Mouse (Mus musculus): ENCODE results near the gene Cadm4. TPM values are rescaled to one million over a fixed set of nuclear protein-coding genes. Genes with fewer than 3 reads are reported as not detected.
"Not testable (repeated sequence)": the region's sequence is repeated elsewhere in the genome, so short reads cannot be mapped to it uniquely, and the experiment has no call there.

Cadm4 gene
- polyA plus RNA-seq, 1 experiment from 2014 or later, result 2.8 TPM

- Histone ChIP-seq H3K36me3 (no peaks in the 10 kb centered on the region), H3K27me3 (replicated peaks) (no peaks in the 10 kb centered on the region), H3K4me3 (replicated peaks) (peak within 1 kb of the TSS; percentile 80), H3K4me1 (replicated peaks) (peaks cover 17% of the 10 kb centered on the region), H3K9ac (peak within 1 kb of the TSS; percentile 99), H3K27ac (peak within 1 kb of the TSS; percentile 99), H3K4me2 (replicated peaks) (peak within 1 kb of the TSS; percentile 84), H3K9me3 (no peaks in the 10 kb centered on the region)
- peak; percentile 90 for ATAC-seq
- under 1% methylated on average over 84 of the region's 84 CpGs for WGBS
These were observed 25.3 kb downstream of the Cadm4 start, which contains the start of gene Zfp428 for GRCm38 (mm10) chr7:24506838-24507725. TSS of gene Zfp428 (plus strand) at chr7:24507006.

DNA sequence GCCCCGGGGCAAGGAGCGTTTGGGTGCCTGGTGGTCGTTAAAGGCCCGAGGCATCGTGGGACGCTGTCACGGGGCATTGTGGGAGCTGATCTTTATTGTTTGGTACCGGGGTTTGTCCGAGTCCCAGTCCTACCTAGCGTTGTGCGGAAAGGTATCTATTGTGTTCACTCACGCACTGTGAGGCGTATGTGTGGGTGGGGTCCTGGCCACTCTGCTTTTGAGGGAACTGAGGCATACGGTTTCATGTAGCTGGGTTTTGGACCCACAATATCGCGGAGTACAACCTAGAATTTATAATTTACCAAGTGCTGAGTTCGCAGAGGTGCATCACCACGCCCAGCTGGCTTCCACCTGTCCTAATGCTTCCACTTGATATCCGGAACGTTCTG is 25.9 kb downstream of the Cadm4 start:
- peak overlapping the region; percentile 80 for H3K4me3 ChIP-seq (replicated peaks)
- H3K4me1 ChIP-seq (replicated peaks), result peaks cover 17% of the 10 kb centered on the region
- peak; percentile 36 for ATAC-seq
- no peaks in the 10 kb centered on the region for H3K27me3 ChIP-seq (replicated peaks)
- H3K27ac ChIP-seq, result peak overlapping the region; percentile 99
- H3K9me3 ChIP-seq, result no peaks in the 10 kb centered on the region
- WGBS, result 1% methylated on average over 20 of the region's 20 CpGs
- peak overlapping the region; percentile 84 for H3K4me2 ChIP-seq (replicated peaks)
- peak overlapping the region; percentile 99 for H3K9ac ChIP-seq
- H3K36me3 ChIP-seq, result no peaks in the 10 kb centered on the region

- 84% methylated on average over 7 of the region's 7 CpGs for WGBS
- H3K4me2 ChIP-seq (replicated peaks), result no peak within 1 kb of the TSS
- no peaks in the 10 kb centered on the region for H3K9me3 ChIP-seq
- H3K27me3 ChIP-seq (replicated peaks), result no peaks in the 10 kb centered on the region
- no peak for ATAC-seq
- no peak within 1 kb of the TSS for H3K27ac ChIP-seq
- H3K4me3 ChIP-seq (replicated peaks), result no peak within 1 kb of the TSS
- peaks cover 10% of the 10 kb centered on the region; the same call in 1 of the 2 replicates for H3K4me1 ChIP-seq (replicated peaks)
- H3K36me3 ChIP-seq, result no peaks in the 10 kb centered on the region; the same call in 1 of the 2 replicates
- no peak within 1 kb of the TSS for H3K9ac ChIP-seq
These were observed 30.5 kb downstream of the Cadm4 start, which contains the start of gene AC161166.1 for GRCm38 (mm10) chr7:24512355-24512754. TSS of gene AC161166.1 (minus strand) at chr7:24512455.

DNA sequence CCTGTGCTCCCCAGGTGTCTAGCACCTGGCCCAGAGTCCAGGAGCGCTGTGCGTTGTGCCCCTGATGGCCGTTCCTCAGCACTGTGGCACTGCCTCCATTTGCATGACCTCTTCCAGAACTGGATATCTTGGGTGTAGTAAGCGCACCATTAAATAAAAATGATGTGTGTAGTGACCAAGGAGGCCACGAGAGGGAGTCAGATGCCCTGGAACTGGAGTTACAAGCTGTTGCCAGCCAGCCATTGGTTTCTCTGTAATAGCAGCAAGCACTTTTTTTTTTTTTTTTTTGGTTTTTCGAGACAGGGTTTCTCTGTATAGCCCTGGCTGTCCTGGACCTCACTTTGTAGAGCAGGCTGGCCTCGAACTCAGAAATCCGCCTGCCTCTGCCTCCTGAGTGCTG is 34.5 kb downstream of the Cadm4 start:
- not testable (repeated sequence) for ATAC-seq
- WGBS, result 71% methylated on average over 8 of the region's 8 CpGs

DNA sequence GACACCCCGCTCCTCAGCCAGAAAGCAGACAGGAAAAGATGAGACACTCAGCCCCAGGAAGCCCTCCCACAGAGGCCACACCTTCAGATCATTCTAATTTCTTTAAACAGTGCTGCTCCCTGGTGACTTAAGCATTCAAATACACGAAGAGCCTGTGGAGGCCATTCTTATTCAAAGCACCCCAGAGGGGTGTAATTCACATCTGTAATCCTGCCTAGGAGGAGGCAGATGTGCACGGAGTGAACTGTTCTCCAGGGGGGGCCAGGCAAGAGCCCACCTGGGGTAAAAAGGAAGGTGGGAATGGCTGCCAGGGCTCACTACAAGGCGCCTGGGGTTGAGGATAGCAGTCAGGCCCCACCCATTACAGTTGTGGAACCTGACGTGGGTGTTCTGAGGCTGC is 35.3 kb downstream of the Cadm4 start:
- H3K27ac ChIP-seq, result no peak overlapping the region
- H3K36me3 ChIP-seq, result no peaks in the 10 kb centered on the region; the same call in 1 of the 2 replicates
- no peaks in the 10 kb centered on the region for H3K9me3 ChIP-seq
- H3K4me3 ChIP-seq (replicated peaks), result no peak overlapping the region
- H3K9ac ChIP-seq, result no peak overlapping the region
- no peaks in the 10 kb centered on the region for H3K4me1 ChIP-seq (replicated peaks)
- no peaks in the 10 kb centered on the region for H3K27me3 ChIP-seq (replicated peaks)
- H3K4me2 ChIP-seq (replicated peaks), result no peak overlapping the region
- WGBS, result 64% methylated on average over 5 of the region's 5 CpGs
- ATAC-seq, result no peak

More for the DNA sequence above, 34.5 kb downstream of the Cadm4 start:
- not testable (repeated sequence) for H3K27ac ChIP-seq; H3K9me3 ChIP-seq; H3K4me2 ChIP-seq (replicated peaks); H3K4me1 ChIP-seq (replicated peaks); H3K36me3 ChIP-seq; H3K4me3 ChIP-seq (replicated peaks); H3K9ac ChIP-seq; H3K27me3 ChIP-seq (replicated peaks)

- ATAC-seq, result no peak
- Histone ChIP-seq H3K4me2 (replicated peaks) (no peak overlapping the region), H3K27ac (no peak overlapping the region), H3K27me3 (replicated peaks) (no peaks in the 10 kb centered on the region), H3K9ac (no peak overlapping the region), H3K4me3 (replicated peaks) (no peak overlapping the region), H3K9me3 (no peaks in the 10 kb centered on the region), H3K36me3 (no peaks in the 10 kb centered on the region; the same call in 1 of the 2 replicates), H3K4me1 (replicated peaks) (no peaks in the 10 kb centered on the region)
- WGBS, result 67% methylated on average over 6 of the region's 6 CpGs
These were observed 35.8 kb downstream of the Cadm4 start for GRCm38 (mm10) chr7:24517654-24518053.

DNA sequence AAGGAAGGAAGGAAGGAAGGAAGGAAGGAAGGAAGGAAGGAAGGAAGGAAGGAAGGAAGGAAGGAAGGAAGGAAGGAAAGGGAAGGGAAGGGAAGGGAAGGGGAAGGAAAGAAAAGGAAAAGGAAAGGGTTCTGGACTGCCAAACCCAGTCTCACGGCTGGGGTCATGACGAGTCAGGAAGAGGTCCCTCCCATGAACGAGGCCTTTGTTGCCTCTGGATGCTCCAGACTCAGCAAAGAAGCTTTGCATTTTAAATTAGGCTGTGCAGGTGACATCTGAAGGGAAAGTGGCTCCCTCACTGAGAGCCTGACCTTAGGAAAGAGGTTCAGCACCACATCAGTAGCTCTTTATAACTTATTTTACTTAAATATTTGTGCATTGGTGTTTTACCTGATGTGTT is 37.3 kb downstream of the Cadm4 start:
- Histone ChIP-seq H3K9me3 (no peaks in the 10 kb centered on the region), H3K27me3 (replicated peaks) (no peaks in the 10 kb centered on the region), H3K4me3 (replicated peaks) (no peak overlapping the region), H3K36me3 (no peaks in the 10 kb centered on the region; the same call in 1 of the 2 replicates), H3K4me1 (replicated peaks) (no peaks in the 10 kb centered on the region), H3K27ac (no peak overlapping the region), H3K9ac (no peak overlapping the region), H3K4me2 (replicated peaks) (no peak overlapping the region)
- 50% methylated on average over 3 of the region's 3 CpGs for WGBS
- ATAC-seq, result no peak

DNA sequence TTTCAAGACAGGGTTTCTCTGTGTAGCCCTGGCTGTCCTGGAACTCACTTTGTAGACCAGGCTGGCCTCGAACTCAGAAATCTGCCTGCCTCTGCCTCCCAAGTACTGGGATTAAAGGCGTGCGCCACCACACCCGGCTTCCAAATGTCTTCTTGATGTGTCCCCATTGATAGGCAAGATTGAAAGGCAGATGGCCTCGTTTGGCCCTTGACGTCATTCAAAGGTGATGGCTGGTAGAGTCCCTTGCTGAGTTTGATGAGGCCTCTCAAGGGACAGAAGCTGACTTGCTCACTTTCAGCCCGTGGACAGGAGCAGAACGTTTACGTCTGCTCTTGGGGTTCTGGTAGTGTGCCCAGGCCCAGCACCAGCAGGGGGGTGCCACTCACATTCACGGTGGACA is 38.2 kb downstream of the Cadm4 start:
- not testable (repeated sequence) for H3K27me3 ChIP-seq (replicated peaks); H3K4me3 ChIP-seq (replicated peaks); H3K4me1 ChIP-seq (replicated peaks); ATAC-seq; H3K4me2 ChIP-seq (replicated peaks); H3K36me3 ChIP-seq; H3K9me3 ChIP-seq; H3K9ac ChIP-seq; H3K27ac ChIP-seq
- 84% methylated on average over 10 of the region's 10 CpGs for WGBS

GRCm38 (mm10) chr7:24522805-24523204 is 41.0 kb downstream of the Cadm4 start:
- no peak overlapping the region for H3K4me3 ChIP-seq (replicated peaks)
- no peak overlapping the region for H3K4me2 ChIP-seq (replicated peaks)
- H3K4me1 ChIP-seq (replicated peaks), result no peaks in the 10 kb centered on the region
- no peaks in the 10 kb centered on the region for H3K27me3 ChIP-seq (replicated peaks)
- H3K36me3 ChIP-seq, result no peaks in the 10 kb centered on the region
- no peak for ATAC-seq
- H3K27ac ChIP-seq, result no peak overlapping the region
- H3K9me3 ChIP-seq, result no peaks in the 10 kb centered on the region
- no peak overlapping the region for H3K9ac ChIP-seq
- WGBS, result 54% methylated on average over 5 of the region's 5 CpGs

DNA sequence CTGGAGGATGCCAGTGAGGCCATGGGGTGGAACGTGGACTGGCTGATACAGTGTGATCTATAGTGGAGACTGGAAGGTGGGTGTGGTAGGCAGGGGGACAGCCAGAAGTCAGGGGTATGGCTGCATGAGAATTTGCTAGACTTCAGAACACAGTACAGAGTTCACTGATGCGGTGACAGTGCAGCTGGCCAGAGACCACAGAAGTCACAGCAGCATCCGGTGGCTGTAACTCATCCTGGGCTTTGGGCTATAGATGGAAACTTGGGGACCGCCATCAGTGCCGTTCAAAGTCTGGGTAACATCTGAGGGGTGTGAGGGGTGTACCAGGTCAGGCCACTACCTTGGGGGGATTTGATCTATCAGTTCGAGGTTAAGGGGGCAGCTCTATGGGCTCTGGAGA is 41.9 kb downstream of the Cadm4 start:
- no peak for ATAC-seq
- Histone ChIP-seq H3K4me3 (replicated peaks) (no peak overlapping the region), H3K9ac (no peak overlapping the region), H3K36me3 (no peaks in the 10 kb centered on the region), H3K4me1 (replicated peaks) (no peaks in the 10 kb centered on the region), H3K9me3 (no peaks in the 10 kb centered on the region), H3K4me2 (replicated peaks) (no peak overlapping the region), H3K27ac (no peak overlapping the region), H3K27me3 (replicated peaks) (no peaks in the 10 kb centered on the region)
- 87% methylated on average over 6 of the region's 6 CpGs for WGBS

DNA sequence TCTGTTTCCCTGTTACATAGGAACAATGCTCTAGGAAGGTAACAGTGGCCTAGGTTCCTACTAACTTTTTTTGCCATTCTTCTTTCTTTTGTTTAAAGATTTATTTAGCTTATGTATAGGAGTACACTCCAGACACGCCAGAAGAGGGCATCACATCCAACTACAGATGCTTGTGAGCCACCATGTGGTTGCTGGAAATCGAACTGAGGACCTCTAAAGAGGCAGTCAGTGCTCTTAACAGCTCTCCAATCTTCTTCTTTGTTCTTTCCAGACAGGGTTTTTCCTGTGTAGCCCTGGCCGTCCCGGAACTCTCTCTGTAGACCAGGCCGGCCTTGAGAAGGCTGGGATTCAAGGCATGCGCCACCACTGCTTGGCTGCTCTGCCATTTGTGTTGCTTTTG is 43.2 kb downstream of the Cadm4 start:
- Histone ChIP-seq H3K4me2 (replicated peaks) (no peak overlapping the region), H3K4me3 (replicated peaks) (no peak overlapping the region), H3K9ac (no peak overlapping the region), H3K36me3 (no peaks in the 10 kb centered on the region), H3K4me1 (replicated peaks) (peaks cover 4% of the 10 kb centered on the region; the same call in 1 of the 2 replicates), H3K27ac (no peak overlapping the region), H3K9me3 (no peaks in the 10 kb centered on the region), H3K27me3 (replicated peaks) (no peaks in the 10 kb centered on the region)
- WGBS, result 79% methylated on average over 6 of the region's 6 CpGs
- no peak for ATAC-seq

DNA sequence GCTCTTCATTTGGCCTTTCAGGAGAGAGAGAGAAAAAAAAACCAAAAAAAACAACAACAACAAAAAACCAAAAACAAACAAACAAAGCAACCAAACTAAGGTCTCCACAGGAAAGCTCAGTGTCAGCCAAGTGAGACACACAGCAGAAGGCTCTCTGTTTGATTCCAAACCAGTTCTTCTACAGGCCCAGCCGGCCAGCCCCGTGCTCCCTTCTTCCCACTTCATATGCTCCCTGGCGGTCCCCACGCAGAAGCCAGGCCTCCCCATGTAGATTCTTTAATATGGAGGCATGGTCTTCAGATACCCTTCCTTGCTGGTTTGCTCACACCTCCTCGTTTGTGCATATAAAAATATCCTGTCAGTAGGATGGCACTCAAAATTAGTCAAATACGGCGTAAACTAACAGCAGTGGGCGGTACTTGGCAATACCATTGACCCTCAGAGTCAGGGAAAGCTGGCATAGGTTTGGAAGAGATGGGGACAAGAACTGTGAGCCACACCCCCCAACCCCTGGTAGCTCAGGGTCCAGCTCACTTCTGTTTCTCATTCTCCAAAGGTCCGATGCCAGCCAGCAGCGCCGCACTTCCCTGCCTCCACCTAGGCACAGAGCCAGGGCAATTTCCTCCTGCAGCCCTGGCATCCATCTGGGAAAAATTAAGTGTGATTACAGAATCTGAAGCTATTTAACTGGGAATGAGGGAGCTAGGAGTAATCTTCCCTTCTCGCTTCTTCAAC is 44.0 kb downstream of the Cadm4 start:
- Histone ChIP-seq H3K27me3 (replicated peaks) (no peaks in the 10 kb centered on the region), H3K9ac (no peak overlapping the region), H3K4me2 (replicated peaks) (no peak overlapping the region), H3K27ac (no peak overlapping the region), H3K36me3 (no peaks in the 10 kb centered on the region), H3K4me1 (replicated peaks) (peaks cover 4% of the 10 kb centered on the region; the same call in 1 of the 2 replicates), H3K9me3 (no peaks in the 10 kb centered on the region), H3K4me3 (replicated peaks) (no peak overlapping the region)
- ATAC-seq, result no peak
- 87% methylated on average over 12 of the region's 12 CpGs for WGBS

Data from intestine, embryonic 15.5 days (tissue).